Mouse (Mus musculus) adrenal gland (tissue): ENCODE data around the gene Myo5a.

ENCODE experiments used
- intact Hi-C: fragments of 180-260 bp; cut with DNase I; formaldehyde crosslinking; loops from one replicate; pipeline ENCODE4 v1.15.1; 2025
- long read RNA-seq, 2 experiments: library from polyadenylated mRNA; unstranded; transcript quantifications; one replicate each; pipeline ENCODE4 v2.0.0; 2020; ENCODE audit warnings: borderline replicate concordance in 1 of 2; ENCODE audit not compliant: insufficient replicate concordance in 1 of 2

Gene Myo5a
- long read RNA-seq, experiment 1, partial matches to known transcripts: 2 of 5 reads
- long read RNA-seq, experiment 1, other reads (novel, unspliced or antisense): 3 of 5 reads
- long read RNA-seq, experiment 2, partial matches to known transcripts: 2 of 8 reads
- long read RNA-seq, experiment 2, other reads (novel, unspliced or antisense): 6 of 8 reads

DNA sequence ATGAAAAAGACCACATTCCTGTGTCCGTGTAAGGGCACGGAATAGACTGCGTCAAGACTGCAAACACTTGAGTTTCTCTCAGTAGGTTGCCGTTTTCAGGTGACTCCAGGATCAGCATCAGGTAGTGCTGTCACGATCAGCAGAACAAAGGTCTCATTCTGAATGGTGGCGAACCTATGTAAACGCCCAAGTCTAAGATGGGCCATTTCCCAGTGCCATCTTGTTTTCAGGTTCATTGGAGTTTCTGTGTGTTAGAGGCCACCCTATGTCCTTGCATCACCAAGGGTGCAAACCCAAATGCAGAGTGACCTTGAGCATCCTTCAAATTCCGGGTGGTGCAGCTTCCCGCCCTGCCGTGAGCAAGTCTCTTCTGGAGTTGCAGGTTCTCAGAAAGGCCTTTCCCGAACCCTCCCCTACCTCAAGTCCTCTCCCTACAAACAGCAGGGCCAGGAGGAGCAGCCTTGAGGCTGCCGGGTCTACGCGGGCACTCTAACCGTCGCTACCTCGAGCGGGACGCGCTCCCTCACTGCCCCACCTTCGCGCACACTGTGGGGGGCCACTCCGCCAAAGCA, at the start of gene Myo5a:
Myo5a (plus strand) TSS at position 559 of the 572 bp plus-strand sequence.
- intact Hi-C loops: loop anchor here (10.0 kb wide), 2 partner anchors 64 to 124 kb away; no protein-coding TSS in a partner anchor

GRCm38 (mm10) chr9:75022546-75022945, 48.3 kb upstream of the Myo5a start:
- intact Hi-C loops: loop anchor here (5.0 kb wide), 1 partner anchor 70 kb away; the partner anchor contains the start of gene Fam214a

GRCm38 (mm10) chr9:75023150-75023894, 47.5 kb upstream of the Myo5a start:
- intact Hi-C loops: loop anchor here (5.0 kb wide), 1 partner anchor 71 kb away; the partner anchor contains the start of gene Fam214a

DNA sequence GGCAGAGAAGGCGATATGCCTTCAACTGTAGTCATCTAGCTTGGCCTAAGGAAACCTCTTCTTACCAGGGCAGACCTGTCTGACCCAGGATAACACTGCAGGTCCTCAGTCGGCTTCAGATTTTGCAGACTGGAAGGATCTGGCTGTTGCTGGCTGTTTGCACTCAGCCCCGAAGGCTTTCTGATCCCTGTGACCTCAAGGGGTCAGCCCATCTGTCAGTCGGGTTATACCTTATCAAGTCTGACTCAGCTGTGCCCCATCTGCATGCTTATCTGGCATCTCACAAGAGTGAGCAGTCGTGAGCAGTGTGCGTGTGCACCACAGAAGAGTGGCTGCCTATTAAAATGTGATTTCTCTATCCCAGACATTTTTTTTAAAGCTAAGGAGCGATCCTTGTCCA, 46.7 kb upstream of the Myo5a start:
- intact Hi-C loops: loop anchor here (5.0 kb wide), 1 partner anchor 72 kb away; the partner anchor contains the start of gene Fam214a

GRCm38 (mm10) chr9:75025689-75026088, 45.1 kb upstream of the Myo5a start:
- intact Hi-C loops: no loop called here

DNA sequence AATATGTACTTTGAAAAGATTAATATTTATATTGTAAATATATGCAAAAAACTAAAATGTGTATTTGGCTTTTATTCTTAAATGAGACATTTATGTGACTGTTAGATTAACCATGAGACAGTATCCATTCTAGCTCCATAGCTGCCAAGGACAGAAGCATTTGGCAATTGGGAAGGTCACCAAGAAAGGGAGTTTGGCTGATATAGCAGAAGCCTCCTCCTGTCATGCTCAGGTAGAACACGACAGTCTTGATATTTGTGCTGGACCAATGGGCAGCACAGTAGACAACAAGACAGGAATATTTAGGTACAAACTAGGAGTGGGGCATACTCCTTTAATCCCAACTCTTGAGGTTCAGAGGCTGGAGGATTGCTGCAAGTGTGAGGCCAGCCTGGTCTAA, 38.4 kb upstream of the Myo5a start:
- intact Hi-C loops: loop anchor here (10.0 kb wide), 1 partner anchor 128 kb away; no protein-coding TSS in a partner anchor

GRCm38 (mm10) chr9:75033141-75033540, 37.7 kb upstream of the Myo5a start:
- intact Hi-C loops: loop anchor here (10.0 kb wide), 1 partner anchor 128 kb away; no protein-coding TSS in a partner anchor

- intact Hi-C loops: loop anchor here (10.0 kb wide), 1 partner anchor 130 kb away; no protein-coding TSS in a partner anchor
Observed at GRCm38 (mm10) chr9:75034691-75035090, 36.1 kb upstream of the Myo5a start.

- intact Hi-C loops: loop anchor here (10.0 kb wide), 1 partner anchor 131 kb away; no protein-coding TSS in a partner anchor
Observed at GRCm38 (mm10) chr9:75035944-75036343, 34.9 kb upstream of the Myo5a start.

GRCm38 (mm10) chr9:75037451-75038356, 33.1 kb upstream of the Myo5a start, which contains the start of gene Arpp19:
Arpp19 (plus strand) TSS chr9:75037614.
- intact Hi-C loops: loop anchor here (10.0 kb wide), 1 partner anchor 133 kb away; no protein-coding TSS in a partner anchor

- intact Hi-C loops: loop anchor here (10.0 kb wide), 1 partner anchor 134 kb away; no protein-coding TSS in a partner anchor
Observed at GRCm38 (mm10) chr9:75038357-75038688, 32.5 kb upstream of the Myo5a start.

DNA sequence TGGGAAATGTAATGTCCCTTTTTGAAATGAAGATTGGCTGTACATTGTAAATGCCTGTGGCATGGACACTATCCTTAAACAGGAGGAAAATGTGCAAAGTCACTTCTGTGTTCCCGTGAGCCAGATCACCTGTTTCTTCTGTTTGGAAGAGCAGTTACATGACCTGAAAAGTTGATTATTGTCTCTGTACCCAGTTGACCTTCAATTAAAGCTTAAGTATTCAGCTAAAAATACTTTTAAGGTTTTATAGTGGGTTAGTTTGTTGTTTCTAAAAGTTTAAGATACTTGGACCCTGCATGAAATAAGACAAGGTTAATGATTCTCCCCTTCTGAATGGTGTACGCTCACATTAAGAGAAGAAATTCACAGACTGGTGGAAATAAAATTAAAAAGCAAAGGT, 30.2 kb upstream of the Myo5a start:
- intact Hi-C loops: no loop called here

DNA sequence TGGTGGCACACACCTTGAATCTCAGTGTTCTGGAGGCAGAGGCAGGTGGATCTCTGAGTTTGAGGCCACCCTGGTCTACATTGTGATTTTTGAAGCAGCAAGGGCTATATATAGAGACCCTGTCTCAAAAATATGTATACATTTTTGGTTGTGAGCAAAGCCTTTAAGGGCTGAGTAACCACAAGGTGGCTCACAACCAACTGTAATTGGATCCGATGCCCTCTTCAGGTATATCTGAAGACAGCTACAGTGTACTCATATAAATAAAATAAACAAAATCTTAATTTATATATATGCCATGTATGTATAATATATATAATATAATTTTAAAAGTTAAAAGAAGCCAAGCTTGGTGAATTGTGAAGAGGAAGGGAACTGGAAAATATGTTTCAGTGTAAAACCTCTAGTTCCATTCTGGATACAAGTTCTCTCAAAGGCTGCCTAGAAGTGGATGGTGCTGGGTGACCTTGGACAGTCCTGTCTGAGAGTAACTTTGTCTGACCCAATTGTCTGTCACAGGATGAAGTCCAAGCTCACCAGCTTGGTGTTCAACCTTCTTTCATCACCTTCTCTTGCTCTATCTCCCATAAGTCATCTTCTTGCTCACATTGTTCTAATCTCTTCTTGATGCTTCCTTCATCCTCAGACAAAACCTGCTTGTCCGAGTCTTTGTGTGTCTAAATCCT, 28.8 kb upstream of the Myo5a start:
- intact Hi-C loops: no loop called here

GRCm38 (mm10) chr9:75043191-75043590, 27.6 kb upstream of the Myo5a start:
- intact Hi-C loops: no loop called here

GRCm38 (mm10) chr9:75047079-75047478, 23.7 kb upstream of the Myo5a start:
- intact Hi-C loops: no loop called here

DNA sequence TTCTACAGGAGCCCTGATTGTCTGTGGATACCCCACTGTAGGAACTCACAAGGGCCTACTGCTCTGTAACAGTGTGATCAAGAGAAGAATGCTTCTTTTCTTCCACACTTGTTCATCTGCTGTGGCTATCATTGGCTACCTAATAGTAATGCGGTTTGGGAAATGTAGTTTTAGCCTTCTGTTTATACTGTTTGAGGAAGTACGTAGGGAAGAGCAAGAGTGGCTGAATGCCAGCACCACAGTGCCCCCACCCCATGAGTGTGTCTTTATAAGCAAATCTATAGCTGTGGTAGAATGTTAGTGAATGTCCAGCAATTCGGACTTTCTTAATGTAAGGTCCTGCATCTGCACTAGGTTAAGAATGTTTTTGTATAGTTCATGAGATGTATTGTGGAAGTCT, 21.7 kb upstream of the Myo5a start:
- intact Hi-C loops: no loop called here

GRCm38 (mm10) chr9:75050003-75050402, 20.8 kb upstream of the Myo5a start:
- intact Hi-C loops: loop anchor here (2.0 kb wide), 1 partner anchor 231 kb away; no protein-coding TSS in a partner anchor

DNA sequence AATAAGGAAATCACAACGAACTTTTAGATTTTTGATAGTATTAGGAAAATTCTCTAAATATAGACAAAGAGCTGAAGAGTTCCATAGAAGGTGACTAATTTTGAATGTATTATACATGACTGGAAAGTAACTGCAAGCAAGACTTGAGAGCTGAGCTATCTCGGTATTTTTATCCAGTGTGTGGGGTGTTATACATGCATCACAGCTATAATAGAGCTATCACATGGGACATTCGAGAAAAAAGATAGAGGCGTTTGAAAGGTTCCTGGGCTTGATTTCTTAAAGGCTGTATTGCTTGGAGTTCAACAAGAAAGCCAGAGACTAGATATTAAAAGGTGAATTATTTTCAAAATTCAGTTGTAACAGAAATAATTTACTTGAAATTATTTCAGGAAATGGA, 19.0 kb upstream of the Myo5a start:
- intact Hi-C loops: loop anchor here (2.0 kb wide), 1 partner anchor 229 kb away; no protein-coding TSS in a partner anchor

- intact Hi-C loops: no loop called here
Observed at GRCm38 (mm10) chr9:75055046-75055445, 15.8 kb upstream of the Myo5a start.
